Mouse (Mus musculus) liver, adult 2 months (tissue): Measurements from ENCODE around the gene Usp44. TPM values are rescaled to one million over a fixed set of nuclear protein-coding genes. Genes with fewer than 3 reads are reported as not detected.
A peak's percentile ranks its signal among the peaks of the same experiment; 100 is the strongest.
"Not testable (repeated sequence)": the region's sequence is repeated elsewhere in the genome, so short reads cannot be mapped to it uniquely, and the experiment has no call there.

Experiments
- DNase-seq: peaks from one replicate; pipeline ENCODE4 v3.0.0-alpha.2; 2011; ENCODE audit warnings: low read depth, low spot score; ENCODE audit errors: extremely low read depth
- H3K27ac ChIP-seq: fragments of 200-500 bp; replicated peaks from 2 replicates; pipeline ENCODE4 v1.5.1; 2012; ENCODE audit warnings: low read depth, mild to moderate bottlenecking, control low read depth, inconsistent platforms, low read length; ENCODE audit not compliant: insufficient read depth
- H3K27me3 ChIP-seq: fragments of 200-500 bp; 2 replicates; pipeline ENCODE4 v1.6.1; 2012; ENCODE audit warnings: mild to moderate bottlenecking, moderate library complexity, low read length, inconsistent platforms; ENCODE audit not compliant: control insufficient read depth, insufficient read depth
- H3K36me3 ChIP-seq: fragments of 200-500 bp; 2 replicates; pipeline ENCODE4 v1.6.1; 2012; ENCODE audit warnings: low read length, inconsistent platforms; ENCODE audit not compliant: control insufficient read depth, insufficient read depth
- H3K4me1 ChIP-seq: fragments of 200-500 bp; 2 replicates; pipeline ENCODE4 v1.6.1; 2011; ENCODE audit warnings: low read length; ENCODE audit not compliant: control insufficient read depth, insufficient read depth
- H3K4me3 ChIP-seq: fragments of 200-500 bp; 2 replicates; pipeline ENCODE4 v1.5.1; 2011; ENCODE audit warnings: low read depth, mild to moderate bottlenecking, control low read depth, low read length, moderate library complexity; ENCODE audit not compliant: insufficient read depth
- H3K79me2 ChIP-seq: fragments of 200-500 bp; 2 replicates; pipeline ENCODE4 v1.6.1; 2012; ENCODE audit warnings: inconsistent platforms, mild to moderate bottlenecking, low read length, moderate library complexity; ENCODE audit not compliant: control insufficient read depth, insufficient read depth
- H3K9ac ChIP-seq: fragments of 200-500 bp; 2 replicates; pipeline ENCODE4 v1.6.1; 2012; ENCODE audit warnings: low read depth, mild to moderate bottlenecking, control low read depth, inconsistent platforms, low read length
- CTCF ChIP-seq: fragments of 200-500 bp; IDR thresholded peaks from 2 replicates; pipeline ENCODE4 v1.5.1; 2011; ENCODE audit warnings: low read depth, low read length, control low read depth
- POLR2A ChIP-seq: fragments of 200-500 bp; IDR thresholded peaks from 2 replicates; pipeline ENCODE4 v1.6.1; 2011; ENCODE audit warnings: low read length, control low read depth; ENCODE audit not compliant: insufficient read depth; ENCODE audit errors: extremely low read depth
- WGBS: fragments of 180-500 bp; shearing (Covaris S2); methylation state at CpG from one replicate; pipeline ENCODE4 v1.1.7; 2018; 5-methylcytosine and 5-hydroxymethylcytosine counted together
- polyA plus RNA-seq: library from polyadenylated mRNA; depleted of rRNA; stranded (reverse); fragments of >200 nt; gene quantifications from 2 replicates; pipeline ENCODE4 v1.2.3, GENCODE M21; 2012
- total RNA-seq: library from RNA; depleted of rRNA; stranded (reverse); fragments of >200 nt; gene quantifications from 2 replicates; pipeline ENCODE4 v1.2.3, GENCODE M21; 2014

Usp44 gene
- total and polyA plus RNA-seq, 2 experiments, result not detected

- TF ChIP-seq CTCF, result no peak
- no peak for TF ChIP-seq POLR2A
- Histone ChIP-seq H3K27ac (no peak overlapping the region), H3K27me3 (peaks cover 13% of the 10 kb centered on the region), H3K79me2 (no peaks in the 10 kb centered on the region), H3K4me1 (no peaks in the 10 kb centered on the region; the same call in 1 of the 2 replicates), H3K36me3 (no peaks in the 10 kb centered on the region), H3K4me3 (peak overlapping the region; percentile 38; the same call in 1 of the 2 replicates), H3K9ac (no peak overlapping the region)
- no peak for DNase-seq
- 2% methylated on average over 75 of the region's 75 CpGs for WGBS
These were observed 2.5 kb downstream of the Usp44 start for GRCm38 (mm10) chr10:93833699-93834393.

GRCm38 (mm10) chr10:93834394-93834745, 3.0 kb downstream of the Usp44 start:
- Histone ChIP-seq H3K79me2 (no peaks in the 10 kb centered on the region), H3K9ac (no peak overlapping the region), H3K4me3 (peak overlapping the region; percentile 38; the same call in 1 of the 2 replicates), H3K27ac (no peak overlapping the region), H3K36me3 (no peaks in the 10 kb centered on the region), H3K27me3 (peaks cover 13% of the 10 kb centered on the region), H3K4me1 (no peaks in the 10 kb centered on the region; the same call in 1 of the 2 replicates)
- TF ChIP-seq CTCF, result no peak
- TF ChIP-seq POLR2A, result no peak
- no peak for DNase-seq
- WGBS, result 10% methylated on average over 13 of the region's 13 CpGs

- H3K79me2 ChIP-seq, H3K36me3 ChIP-seq, DNase-seq, H3K4me3 ChIP-seq, H3K9ac ChIP-seq, H3K4me1 ChIP-seq, H3K27ac ChIP-seq: not testable (repeated sequence)
- H3K27me3 ChIP-seq, result peaks cover 13% of the 10 kb centered on the region
- 90% methylated on average over 7 of the region's 7 CpGs for WGBS
These were observed 3.8 kb downstream of the Usp44 start for GRCm38 (mm10) chr10:93835115-93835514.

- H3K9ac ChIP-seq, result no peak overlapping the region
- no peaks in the 10 kb centered on the region for H3K79me2 ChIP-seq
- H3K27ac ChIP-seq, result no peak overlapping the region
- no peak overlapping the region for H3K4me3 ChIP-seq
- no peak for TF ChIP-seq CTCF
- TF ChIP-seq POLR2A, result no peak
- H3K4me1 ChIP-seq, result no peaks in the 10 kb centered on the region
- no peak for DNase-seq
- H3K36me3 ChIP-seq, result no peaks in the 10 kb centered on the region
- no peaks in the 10 kb centered on the region for H3K27me3 ChIP-seq
- 94% methylated on average over 13 of the region's 13 CpGs for WGBS
These were observed 15.4 kb downstream of the Usp44 start for GRCm38 (mm10) chr10:93846706-93847105.

- Histone ChIP-seq H3K27me3 (no peaks in the 10 kb centered on the region), H3K9ac (no peak overlapping the region), H3K79me2 (no peaks in the 10 kb centered on the region), H3K36me3 (peaks cover 12% of the 10 kb centered on the region), H3K4me1 (no peaks in the 10 kb centered on the region), H3K27ac (no peak overlapping the region), H3K4me3 (no peak overlapping the region)
- 87% methylated on average over 9 of the region's 9 CpGs for WGBS
- no peak for DNase-seq
- TF ChIP-seq POLR2A (no peak), CTCF (no peak)
These were observed 23.8 kb downstream of the Usp44 start for GRCm38 (mm10) chr10:93855126-93855525.

GRCm38 (mm10) chr10:93856095-93856494, 24.7 kb downstream of the Usp44 start:
- no peak overlapping the region for H3K27ac ChIP-seq
- H3K9ac ChIP-seq, result no peak overlapping the region
- H3K79me2 ChIP-seq, result no peaks in the 10 kb centered on the region
- H3K36me3 ChIP-seq, result peaks cover 17% of the 10 kb centered on the region
- H3K27me3 ChIP-seq, result no peaks in the 10 kb centered on the region
- H3K4me3 ChIP-seq, result no peak overlapping the region
- H3K4me1 ChIP-seq, result no peaks in the 10 kb centered on the region
- no peak for DNase-seq
- 95% methylated on average over 6 of the region's 6 CpGs for WGBS
- TF ChIP-seq POLR2A, result no peak
